Mouse (Mus musculus) megakaryocyte, adult 5-6 weeks (primary cell): ENCODE data around the gene Vipr2. TPM values are rescaled to one million over a fixed set of nuclear protein-coding genes. Genes with fewer than 3 reads are reported as not detected.

Experiments
- ATAC-seq: 2 replicates; pipeline ENCODE4 v1.8.0; 2016; ENCODE audit warnings: mild to moderate bottlenecking, inconsistent platforms; ENCODE audit not compliant: poor library complexity, severe bottlenecking
- total RNA-seq, 2 experiments: library from RNA; stranded (forward) in 1 of 2; stranded (reverse) in 1 of 2; fragments of 153-499, 151-499 nt in 1 of 2; fragments of 221-1000, 200-1000 nt in 1 of 2; gene quantifications; 2 replicates each; pipeline versions ENCODE4 v1.2.3 to v1.2.4; 2015 to 2017

The Vipr2 gene
- total RNA-seq, 2 experiments from 2014 or later, result 0.07 to 0.31 TPM

DNA sequence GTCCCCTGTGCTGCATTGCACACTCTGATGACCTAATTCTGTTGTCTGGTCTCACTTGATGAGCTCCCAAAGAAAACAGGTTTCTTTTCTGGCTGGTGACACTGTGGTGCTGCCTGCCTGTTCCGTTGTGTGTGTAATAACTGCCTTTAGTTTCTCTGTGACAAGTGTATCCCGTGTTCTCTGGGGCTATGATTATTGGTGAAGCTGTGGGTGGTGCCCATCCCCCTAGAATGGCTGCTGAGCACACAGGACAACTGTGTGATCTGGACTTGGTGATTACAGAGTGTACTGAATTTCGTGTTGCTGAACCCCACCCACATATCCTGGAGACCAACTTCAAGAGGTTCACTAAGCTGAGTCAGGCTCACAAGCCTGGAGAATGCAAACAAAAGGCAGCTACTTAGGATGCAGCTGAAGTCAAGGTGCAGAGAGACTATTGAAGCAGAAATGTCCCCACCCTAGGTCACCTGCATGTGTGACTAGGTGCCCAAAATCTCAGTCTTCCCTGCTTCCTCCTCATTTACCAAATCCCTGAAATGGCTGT lies 18.9 kb downstream of the Vipr2 start:
- no peak for ATAC-seq

DNA sequence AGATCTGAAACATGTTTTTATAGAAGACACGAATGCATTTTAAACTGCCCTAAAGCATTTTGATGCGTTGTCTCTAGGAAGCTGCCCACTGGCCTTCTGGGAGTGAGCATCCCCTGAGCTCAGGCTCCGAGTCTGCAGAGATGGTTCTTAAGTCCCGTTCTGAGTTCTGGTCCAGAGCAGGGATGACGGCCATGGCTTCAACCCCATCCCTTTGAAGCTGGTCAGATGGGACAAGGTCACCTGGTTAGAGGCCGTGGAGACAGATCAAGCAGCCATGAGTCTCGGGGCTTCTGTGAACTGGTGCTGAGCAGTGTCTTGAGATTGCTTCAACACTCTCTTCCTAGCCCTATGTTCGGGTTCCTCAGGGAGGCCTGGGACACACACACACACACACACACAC lies 19.6 kb downstream of the Vipr2 start:
- ATAC-seq, result no peak

DNA sequence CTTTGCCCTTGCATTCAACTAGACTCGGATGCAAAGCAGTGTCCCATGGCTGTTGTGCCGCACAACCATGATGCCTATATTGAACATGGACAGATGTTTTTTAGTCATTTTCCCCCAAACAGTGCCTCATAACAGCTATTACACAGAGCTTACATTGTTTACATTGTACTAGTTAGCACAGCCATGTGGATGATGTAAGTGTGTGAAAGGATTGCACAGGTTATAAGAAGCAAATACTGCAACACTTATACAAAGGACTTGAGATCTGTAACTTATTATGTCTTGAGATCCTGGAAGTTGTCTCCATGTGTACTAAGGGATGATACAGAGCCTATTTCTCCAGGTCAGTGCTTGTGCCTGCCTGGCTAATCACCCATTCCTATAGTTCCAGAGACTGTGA lies 24.4 kb downstream of the Vipr2 start:
- no peak for ATAC-seq

DNA sequence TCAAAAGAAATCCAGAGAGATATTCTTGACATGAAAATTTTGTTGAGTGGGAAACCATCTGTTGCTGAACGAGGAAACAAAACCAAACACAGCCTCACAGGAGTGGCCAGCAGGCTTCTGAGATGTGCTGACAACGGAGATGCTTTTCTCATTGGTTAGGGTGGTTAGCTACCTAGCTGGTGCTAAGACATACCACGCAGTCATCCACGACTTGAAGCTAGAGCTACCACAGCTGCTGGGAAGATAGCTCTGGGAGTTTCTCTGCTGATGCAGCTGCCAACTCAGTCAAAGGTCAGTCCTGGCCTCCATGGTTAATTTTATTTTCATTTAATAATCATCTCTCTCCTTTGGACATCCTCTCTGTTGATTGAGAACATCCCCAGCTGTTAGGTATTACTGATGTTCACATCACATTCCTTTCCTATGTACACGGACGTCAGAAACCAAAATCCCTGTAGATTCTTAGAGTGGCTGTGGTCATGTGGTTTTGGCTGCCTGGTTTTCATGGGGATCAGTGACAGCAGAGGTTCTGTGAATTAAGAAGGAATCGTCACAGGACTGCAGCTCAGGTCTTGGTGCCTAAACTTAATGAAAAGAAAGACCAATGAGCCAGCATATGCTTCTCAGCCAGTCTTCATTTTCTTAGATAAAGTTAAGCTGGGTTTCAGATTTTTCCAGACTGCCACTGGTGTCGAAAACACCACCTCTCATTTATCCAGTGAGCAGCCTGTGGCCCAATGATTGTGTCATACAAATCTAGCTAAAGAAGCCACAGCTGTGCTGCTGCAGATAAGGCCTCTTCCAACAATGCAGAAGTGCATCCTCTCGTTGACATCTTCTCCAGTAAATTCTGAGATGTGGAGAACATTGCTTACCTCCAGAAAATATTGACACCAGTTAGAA lies 32.2 kb downstream of the Vipr2 start:
- ATAC-seq, result no peak

DNA sequence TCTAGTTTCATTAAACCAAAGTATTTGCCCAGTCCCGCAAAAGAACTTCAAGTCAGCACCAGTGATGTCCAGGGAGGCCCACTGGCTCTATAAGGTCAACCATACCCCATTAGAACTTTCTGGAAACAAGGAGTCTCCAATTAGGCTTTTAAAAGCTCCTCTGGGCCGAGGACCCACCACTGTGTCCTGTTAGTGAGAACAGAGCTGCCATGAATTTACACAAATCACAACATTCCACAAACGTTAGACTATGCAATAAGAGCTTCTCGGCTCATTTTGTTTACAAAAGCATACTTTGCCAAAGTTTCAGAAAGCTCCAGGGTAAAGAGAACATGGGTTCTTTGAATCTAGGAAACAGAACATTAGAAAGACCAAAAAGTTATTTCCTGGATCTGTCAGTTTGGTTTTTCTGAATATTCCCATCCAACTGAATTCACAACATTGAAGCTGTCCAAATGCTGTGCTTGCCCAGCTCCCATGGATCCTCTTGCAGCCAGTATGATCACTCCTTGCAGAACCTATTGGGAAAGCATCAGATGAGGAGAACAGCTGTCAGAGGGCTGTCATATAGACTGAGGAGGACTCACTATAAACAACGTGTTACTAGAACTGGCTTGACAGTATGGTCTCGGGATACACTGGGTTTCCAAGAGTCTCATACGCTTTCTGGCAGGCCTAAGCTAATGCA lies 33.6 kb downstream of the Vipr2 start:
- ATAC-seq, result no peak

DNA sequence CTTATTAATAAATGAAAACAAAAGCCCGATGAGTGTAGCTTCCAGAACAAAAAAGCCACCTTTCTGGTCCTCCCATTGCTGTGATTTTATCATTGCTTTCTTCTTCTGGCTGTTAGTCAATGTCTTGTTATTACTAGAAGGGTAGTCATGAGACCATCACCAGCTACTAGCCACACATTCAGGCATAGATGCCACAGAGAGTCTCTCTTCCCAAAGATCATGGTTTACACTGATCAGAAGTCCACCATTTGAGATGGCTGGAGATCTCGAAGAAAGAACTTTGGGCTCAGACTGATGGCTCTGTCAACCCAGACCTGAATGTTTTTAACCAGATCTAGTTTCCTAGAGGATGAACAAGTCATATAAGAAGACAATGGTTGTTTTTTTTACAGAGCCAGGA lies 38.3 kb downstream of the Vipr2 start:
- no peak for ATAC-seq

DNA sequence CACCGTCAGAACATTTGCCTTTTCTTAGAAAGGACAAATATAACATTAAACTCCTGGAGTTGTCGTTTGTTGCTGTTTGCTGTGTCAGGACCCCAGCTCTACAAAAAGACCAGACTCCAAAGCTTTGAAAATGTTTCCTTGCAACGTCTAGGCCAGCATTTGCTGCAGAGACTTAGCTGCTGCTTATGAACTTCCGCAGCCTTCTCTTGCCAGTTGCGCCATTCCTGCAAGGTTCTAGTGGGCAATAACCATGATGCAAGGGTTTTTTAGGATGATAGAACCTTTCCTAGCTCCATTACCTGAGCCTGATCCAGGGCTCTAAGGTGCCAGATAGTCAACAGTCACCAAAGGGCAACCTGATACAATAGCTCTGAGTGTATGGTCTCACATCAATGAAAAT lies 38.9 kb downstream of the Vipr2 start:
- peak; percentile 53; the same call in 1 of the 2 replicates for ATAC-seq

DNA sequence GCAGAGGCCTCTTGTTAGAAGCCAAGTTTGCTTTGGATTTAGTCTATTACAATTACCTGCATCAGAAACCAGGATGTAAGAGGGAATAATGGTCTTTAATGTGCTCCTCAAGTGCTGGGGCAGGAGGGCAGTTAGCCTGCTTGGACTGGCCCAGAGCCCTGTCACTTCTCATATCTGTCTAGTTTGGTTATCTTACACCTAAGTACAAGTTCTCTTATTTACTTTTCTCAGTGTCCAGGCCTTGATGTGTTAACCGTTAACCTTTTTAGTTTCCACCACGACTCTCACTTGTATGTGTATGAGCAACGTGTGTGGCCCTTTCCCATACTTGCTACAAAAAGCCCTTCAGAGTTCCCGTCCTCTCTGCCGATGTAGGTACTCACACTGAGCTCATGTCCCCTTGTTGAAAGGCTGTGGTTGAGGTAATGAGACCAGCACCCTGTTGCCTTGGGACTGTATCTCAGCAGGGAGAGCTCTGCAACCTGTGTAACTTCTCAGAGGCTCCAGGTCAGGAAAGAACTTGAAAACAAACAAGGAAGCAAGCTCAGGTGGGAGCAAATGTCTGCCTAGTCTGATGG lies 39.9 kb downstream of the Vipr2 start:
- ATAC-seq, result no peak

DNA sequence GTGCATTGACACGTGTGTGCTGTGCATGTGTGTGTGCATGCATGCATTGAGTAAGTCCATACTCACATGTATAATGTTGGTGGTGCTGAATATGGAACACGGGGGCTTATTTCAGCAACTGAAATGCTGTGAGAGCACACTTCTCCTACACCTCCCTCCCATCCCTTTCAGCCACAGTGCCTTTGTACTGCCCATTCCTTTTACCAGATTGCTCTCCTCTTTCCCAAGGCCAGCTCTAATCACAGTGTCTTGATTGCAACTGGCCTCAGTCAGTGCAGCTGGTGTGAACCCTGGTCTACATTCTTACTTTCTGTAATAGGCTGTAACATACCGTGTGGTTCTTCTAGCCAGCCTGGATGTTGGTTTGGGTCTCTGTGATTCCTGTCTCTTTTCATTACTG lies 41.5 kb downstream of the Vipr2 start:
- no peak for ATAC-seq

DNA sequence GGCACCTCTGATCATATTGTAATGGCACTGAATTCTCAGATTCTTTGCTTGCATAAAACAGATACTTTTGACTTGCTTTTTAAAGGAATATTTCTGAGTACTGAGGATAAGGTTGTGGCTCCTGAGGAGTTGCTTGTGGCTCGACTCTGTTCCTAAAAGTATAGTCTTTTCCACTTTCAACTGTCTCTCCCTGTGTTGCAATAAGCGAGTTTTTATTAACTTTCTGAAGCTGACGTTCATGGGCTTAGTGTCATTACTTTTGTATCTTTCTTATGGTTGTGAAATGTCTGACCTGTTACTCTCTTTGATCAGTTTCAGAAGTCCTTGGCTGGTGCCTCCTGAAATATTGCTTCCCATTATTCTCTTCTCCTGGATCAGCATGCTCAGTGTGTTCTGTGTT lies 46.3 kb downstream of the Vipr2 start:
- ATAC-seq, result peak; percentile 62

DNA sequence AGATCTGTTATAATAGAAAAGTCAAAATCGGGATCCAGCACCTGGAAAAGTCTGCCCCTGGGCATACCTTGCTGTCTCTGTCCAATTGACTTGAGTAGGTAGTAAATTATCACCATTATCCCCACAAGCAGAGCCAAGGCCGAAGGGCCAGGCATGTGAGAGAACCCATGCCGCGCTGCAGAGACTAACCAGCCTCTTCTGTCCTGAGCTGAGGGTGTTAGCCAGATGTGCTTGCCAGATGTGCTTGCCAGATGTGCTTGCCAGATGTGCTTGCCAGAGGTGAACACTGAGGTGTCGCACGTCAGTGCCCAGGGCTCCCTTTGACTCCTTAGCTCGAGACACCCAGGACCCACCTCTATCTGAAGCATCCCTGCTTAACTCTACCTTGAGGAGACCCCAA lies 53.4 kb downstream of the Vipr2 start:
- no peak for ATAC-seq

DNA sequence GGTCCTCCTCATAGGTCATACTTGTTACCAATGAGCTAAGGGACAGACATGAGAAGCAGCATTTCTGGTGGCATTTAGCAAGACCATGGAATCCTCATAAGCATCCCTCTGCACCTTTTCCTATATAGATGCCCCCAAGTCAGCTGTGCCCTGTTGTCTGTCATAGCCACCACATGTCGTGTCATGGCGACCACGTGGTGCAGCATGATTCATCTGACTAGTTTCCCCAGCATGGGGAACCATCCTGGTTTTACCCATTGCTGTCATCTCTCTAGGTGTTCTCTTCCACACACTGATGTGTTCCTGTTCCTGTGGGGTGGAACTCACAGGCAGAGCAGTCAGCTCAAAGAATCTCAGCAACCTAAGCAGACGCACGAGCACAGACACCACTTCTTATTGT lies 55.4 kb downstream of the Vipr2 start:
- ATAC-seq, result no peak

DNA sequence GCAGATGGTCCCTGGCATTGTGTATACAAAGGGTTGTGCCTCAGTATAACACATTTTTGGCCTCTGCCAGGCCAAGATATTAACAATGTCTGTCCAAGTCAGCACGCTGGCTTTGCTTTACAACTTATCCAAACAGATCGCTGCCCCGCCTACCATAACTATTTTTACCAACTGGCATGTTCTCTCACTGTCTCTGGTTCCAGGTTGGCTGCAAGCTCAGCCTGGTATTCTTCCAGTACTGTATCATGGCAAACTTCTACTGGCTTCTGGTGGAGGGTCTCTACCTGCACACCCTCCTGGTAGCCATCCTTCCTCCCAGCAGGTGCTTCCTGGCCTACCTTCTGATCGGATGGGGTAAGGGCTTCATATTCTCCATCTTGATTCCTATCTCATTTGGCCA lies 58.4 kb downstream of the Vipr2 start:
- ATAC-seq, result no peak

DNA sequence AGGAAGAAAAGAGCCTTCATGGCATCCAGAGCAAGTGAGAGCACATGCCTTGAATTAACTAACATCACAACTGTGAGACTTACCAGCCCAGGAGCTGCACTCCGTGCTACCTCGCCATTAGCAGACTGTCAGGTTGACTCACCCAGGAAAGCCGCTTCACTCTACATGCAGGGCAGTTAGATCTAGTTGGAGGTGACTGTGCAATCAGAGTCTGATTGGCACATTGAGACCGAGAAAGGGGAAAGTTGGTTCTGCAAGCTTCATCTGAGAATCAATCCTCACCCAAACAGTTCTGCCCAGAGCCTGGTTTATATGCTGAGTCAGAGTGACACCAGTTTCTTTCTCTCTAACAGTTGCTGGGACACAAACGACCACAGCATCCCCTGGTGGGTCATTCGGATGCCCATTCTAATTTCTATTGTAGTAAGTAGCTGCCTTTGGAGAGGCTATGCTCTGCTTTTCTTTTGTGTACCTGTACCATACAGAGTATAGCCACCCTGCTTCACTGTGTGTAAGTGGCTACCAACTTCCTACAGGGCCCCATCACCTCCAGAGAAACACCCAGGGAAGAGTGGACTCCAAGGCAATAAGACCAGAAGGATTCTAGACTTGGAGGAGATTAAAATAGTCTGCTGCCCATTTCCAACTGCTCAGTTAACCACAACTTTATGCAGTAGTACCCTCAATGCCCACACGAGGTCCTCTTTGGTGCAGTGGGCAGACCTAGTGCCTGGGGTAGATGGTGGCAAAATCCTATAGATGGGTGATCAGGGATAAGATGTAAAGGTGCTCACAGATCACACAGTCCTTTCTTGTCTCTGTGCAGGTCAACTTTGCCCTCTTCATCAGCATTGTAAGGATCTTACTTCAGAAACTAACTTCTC lies 61.0 kb downstream of the Vipr2 start:
- peak; percentile 39 for ATAC-seq

DNA sequence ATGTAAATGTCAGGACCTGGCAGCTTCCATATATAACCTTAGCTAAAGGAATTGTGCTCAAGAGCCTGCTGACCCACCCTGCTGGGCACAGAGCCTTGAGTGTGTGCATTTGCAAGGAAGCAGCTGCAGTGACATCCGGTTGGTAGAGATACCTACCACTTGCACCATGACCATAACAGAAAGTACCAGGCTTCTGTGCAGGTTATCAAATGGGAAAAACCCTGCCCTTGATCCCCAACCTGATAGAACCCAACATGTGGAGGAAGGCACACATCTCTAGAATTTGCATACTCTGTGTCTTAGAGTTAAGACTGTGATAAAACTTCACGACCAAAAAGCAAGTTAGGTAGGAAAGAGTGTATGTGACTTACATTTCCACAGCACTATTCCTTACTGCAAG lies 63.1 kb downstream of the Vipr2 start:
- ATAC-seq, result no peak

DNA sequence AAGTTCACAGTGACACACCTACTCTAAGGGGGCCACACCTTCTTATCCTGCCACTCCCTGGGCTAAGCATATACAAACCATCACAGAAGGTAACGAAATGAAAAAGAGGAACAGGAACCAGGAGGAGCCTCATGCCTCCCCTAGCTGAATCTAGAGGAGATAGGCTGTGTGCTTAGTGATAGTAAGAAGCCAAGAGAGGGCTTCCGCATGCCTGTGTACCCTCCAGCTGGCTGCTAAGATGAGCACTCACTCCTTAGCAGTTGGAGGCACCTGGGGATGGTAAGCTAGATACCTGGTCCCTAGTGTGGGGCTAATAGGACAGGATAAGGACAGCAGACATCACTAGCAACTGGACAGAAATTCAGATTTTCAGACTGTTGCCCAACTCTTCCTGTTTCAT lies 64.3 kb downstream of the Vipr2 start:
- ATAC-seq, result peak; percentile 61

DNA sequence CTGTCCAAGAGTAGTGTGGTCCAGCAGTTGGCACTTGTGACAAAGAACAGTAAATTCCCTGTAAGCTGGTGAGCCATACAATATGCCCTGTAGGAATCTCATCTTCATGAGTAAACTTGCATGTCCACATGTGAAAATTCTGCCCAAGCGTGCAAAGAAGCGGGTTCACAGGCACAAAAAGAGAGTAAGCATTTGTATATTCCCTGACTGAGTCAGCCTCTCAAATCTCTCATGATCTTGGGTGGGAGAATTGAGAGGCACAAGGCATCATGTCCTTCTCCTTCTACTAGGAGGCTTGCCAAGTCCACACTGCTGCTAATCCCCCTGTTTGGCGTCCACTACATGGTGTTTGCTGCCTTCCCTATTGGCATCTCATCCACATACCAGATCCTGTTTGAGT lies 64.9 kb downstream of the Vipr2 start:
- ATAC-seq, result no peak

DNA sequence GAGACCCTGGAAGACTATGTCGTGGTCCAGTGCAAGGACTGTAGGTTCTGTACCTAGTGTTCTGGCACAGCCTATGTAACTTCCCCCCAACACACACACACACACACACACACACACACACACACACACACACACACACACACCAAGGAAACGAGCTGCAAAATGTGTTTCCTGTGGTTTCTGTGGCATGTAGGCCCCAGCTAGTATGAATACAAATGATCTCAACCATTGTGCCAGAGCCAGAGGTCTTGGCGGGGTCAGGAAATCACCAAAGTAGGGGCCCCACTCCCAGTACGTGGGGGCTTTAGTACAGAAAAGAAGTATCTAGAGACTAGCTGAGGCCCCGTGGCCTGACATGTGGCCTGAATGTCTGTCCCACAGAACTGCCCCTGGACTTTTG lies 67.7 kb downstream of the Vipr2 start:
- ATAC-seq, result peak; percentile 43

DNA sequence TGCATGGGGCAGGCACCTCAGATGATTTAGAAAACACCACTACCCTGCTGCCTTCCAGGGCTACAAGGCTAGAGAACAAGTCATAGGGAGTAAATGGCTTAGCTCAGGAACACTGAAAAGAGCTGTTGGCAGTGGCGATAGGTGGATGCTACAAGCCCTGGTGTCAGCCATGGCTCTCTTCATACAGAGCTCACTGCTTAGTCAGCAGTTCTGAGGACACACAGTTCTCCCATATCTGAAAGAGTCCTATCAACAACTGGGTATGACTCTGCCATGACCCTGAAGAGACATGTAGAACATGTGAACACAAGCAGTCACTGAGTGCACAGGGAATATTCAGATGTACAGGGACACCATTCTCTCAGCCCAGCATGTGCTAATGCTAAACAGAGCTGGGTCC lies 68.2 kb downstream of the Vipr2 start:
- no peak for ATAC-seq

DNA sequence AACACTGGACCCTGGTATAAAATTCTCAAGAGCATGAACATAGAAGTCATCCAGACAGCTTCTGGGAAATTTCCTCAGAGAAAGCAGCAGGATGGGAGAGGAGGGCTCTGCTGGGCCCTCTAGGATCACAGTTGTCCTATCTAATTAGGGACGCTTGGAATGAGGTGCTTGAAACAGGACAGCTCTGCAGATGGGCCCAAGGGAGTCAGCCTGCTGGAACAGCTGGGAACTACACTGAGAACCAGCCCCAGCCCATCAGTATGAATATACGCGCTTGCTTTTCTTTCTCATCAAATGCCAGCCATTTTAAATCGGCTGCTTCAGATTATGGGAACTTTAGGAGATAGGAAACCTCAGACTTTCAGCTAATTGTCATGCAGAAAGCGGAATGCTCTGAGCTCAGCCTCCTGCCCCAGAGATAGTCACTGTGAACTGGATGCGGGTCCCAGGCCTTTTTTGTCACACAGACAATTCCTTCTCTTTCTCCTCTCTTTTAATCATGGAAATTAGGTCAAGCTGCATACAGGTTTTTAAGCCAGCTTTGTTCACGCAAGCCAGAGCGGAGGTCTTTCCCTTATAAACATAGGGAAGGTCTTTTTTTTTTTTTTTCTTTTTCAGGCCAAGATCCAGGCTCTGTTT lies 69.6 kb downstream of the Vipr2 start:
- ATAC-seq, result no peak
